Mouse (Mus musculus): ENCODE data around the gene Msi2. TPM values are rescaled to one million over a fixed set of nuclear protein-coding genes. Genes with fewer than 3 reads are reported as not detected.

Gene Msi2
- polyA plus RNA-seq, 1 experiment, result 18.3 TPM

- TF ChIP-seq GATA1 (IDR thresholded peaks at IDR 0.05; ENCODE audit: low read length), result no peak
These were observed 25.1 kb downstream of the Msi2 start for GRCm38 (mm10) chr11:88693002-88693769.

GRCm38 (mm10) chr11:88692374-88692773 lies 25.9 kb downstream of the Msi2 start:
- TF ChIP-seq GATA1 (IDR thresholded peaks at IDR 0.05; ENCODE audit: low read length), result no peak

- no peak for TF ChIP-seq GATA1 (IDR thresholded peaks at IDR 0.05; ENCODE audit: low read length)
These were observed 27.6 kb downstream of the Msi2 start for GRCm38 (mm10) chr11:88690556-88691287.

- no peak for TF ChIP-seq GATA1 (IDR thresholded peaks at IDR 0.05; ENCODE audit: low read length)
These were observed 28.4 kb downstream of the Msi2 start for GRCm38 (mm10) chr11:88689831-88690459.

- no peak for TF ChIP-seq GATA1 (IDR thresholded peaks at IDR 0.05; ENCODE audit: low read length)
These were observed 29.7 kb downstream of the Msi2 start for GRCm38 (mm10) chr11:88688644-88689043.

- TF ChIP-seq GATA1 (IDR thresholded peaks at IDR 0.05; ENCODE audit: low read length), result no peak
These were observed 30.6 kb downstream of the Msi2 start for GRCm38 (mm10) chr11:88687711-88688110.

- no peak for TF ChIP-seq GATA1 (IDR thresholded peaks at IDR 0.05; ENCODE audit: low read length)
These were observed 31.3 kb downstream of the Msi2 start for GRCm38 (mm10) chr11:88687010-88687409.

GRCm38 (mm10) chr11:88686061-88686460 lies 32.3 kb downstream of the Msi2 start:
- no peak for TF ChIP-seq GATA1 (IDR thresholded peaks at IDR 0.05; ENCODE audit: low read length)

GRCm38 (mm10) chr11:88683026-88683770 lies 35.1 kb downstream of the Msi2 start:
- TF ChIP-seq GATA1 (IDR thresholded peaks at IDR 0.05; ENCODE audit: low read length), result no peak

GRCm38 (mm10) chr11:88677350-88677749 lies 41.0 kb downstream of the Msi2 start:
- no peak for TF ChIP-seq GATA1 (IDR thresholded peaks at IDR 0.05; ENCODE audit: low read length)

GRCm38 (mm10) chr11:88676597-88676996 lies 41.7 kb downstream of the Msi2 start:
- TF ChIP-seq GATA1 (IDR thresholded peaks at IDR 0.05; ENCODE audit: low read length), result no peak

GRCm38 (mm10) chr11:88675526-88676353 lies 42.6 kb downstream of the Msi2 start:
- no peak for TF ChIP-seq GATA1 (IDR thresholded peaks at IDR 0.05; ENCODE audit: low read length)

GRCm38 (mm10) chr11:88674075-88674474 lies 44.2 kb downstream of the Msi2 start:
- no peak for TF ChIP-seq GATA1 (IDR thresholded peaks at IDR 0.05; ENCODE audit: low read length)

- no peak for TF ChIP-seq GATA1 (IDR thresholded peaks at IDR 0.05; ENCODE audit: low read length)
These were observed 47.4 kb downstream of the Msi2 start for GRCm38 (mm10) chr11:88670925-88671324.

- TF ChIP-seq GATA1 (IDR thresholded peaks at IDR 0.05; ENCODE audit: low read length), result no peak
These were observed 49.2 kb downstream of the Msi2 start for GRCm38 (mm10) chr11:88669106-88669505.

Data from G1E-ER4 (cell line).